9 mouse cellular contexts compared by ENCODE assay signal in genomic region chr10:80821991-80822390, GRCm38 (mm10). TPM values are rescaled to one million over a fixed set of nuclear protein-coding genes. Genes with fewer than 3 reads are reported as not detected.
DNase-seq lines count a peak whose midpoint lies in the region; ATAC-seq and TF ChIP-seq lines count a peak whose summit lies in the region.
"Had no signal": no experiment of that assay in that cellular context is flagged by ENCODE, and none has a peak within 500 bp of the region (broad histone marks: within the 10 kb centered on the region; RNA-seq: fewer than 3 reads in every experiment).

No protein-coding gene starts in this region.

- H3K4me2 ChIP-seq in hindbrain, embryonic 13.5 days = no peak overlapping the region

- peak overlapping the region; percentile 78 for H3K4me3 ChIP-seq in megakaryocyte, embryonic 14.5 days (replicated peaks)
- H3K4me3 ChIP-seq in cortical plate, adult 2 months (ENCODE audit: insufficient read depth, low read length) = no peak overlapping the region
- no peak overlapping the region for H3K4me3 ChIP-seq in hindbrain, embryonic 13.5 days

- no peak overlapping the region for H3K27ac ChIP-seq in cortical plate, adult 2 months (ENCODE audit: insufficient read depth, low read length)
- no peak overlapping the region for H3K27ac ChIP-seq in hindbrain, embryonic 13.5 days

- H3K4me1 ChIP-seq in megakaryocyte, embryonic 14.5 days = peaks cover 49% of the 10 kb centered on the region
- no peaks in the 10 kb centered on the region for H3K4me1 ChIP-seq in cortical plate, adult 2 months (ENCODE audit: control insufficient read depth, insufficient read depth, low read length)
- no peaks in the 10 kb centered on the region for H3K4me1 ChIP-seq in hindbrain, embryonic 13.5 days (replicated peaks)

- H3K9me3 ChIP-seq in megakaryocyte, embryonic 14.5 days = no peaks in the 10 kb centered on the region
- no peaks in the 10 kb centered on the region for H3K9me3 ChIP-seq in hindbrain, embryonic 13.5 days

- WGBS in hindbrain, embryonic 13.5 days = 44% methylated on average over 2 of the region's 2 CpGs

- TF ChIP-seq CTCF in cortical plate, adult 2 months (IDR thresholded peaks at IDR 0.05; ENCODE audit: extremely low read depth, insufficient read depth, low read length) = peak; percentile 46

- TF ChIP-seq POLR2A in cortical plate, adult 2 months (IDR thresholded peaks at IDR 0.05; ENCODE audit: extremely low read depth, insufficient read depth, low read length) = no peak

- DNase-seq in embryo, embryonic 10 days (ENCODE audit: low spot score) = peak; percentile 54
- no peak for DNase-seq in embryo, embryonic 9.5 days (ENCODE audit: extremely low spot score)
- DNase-seq in retina, postnatal 1 day = peak; percentile 61
- DNase-seq in right cerebral cortex, postnatal 25 days = no peak
- DNase-seq: gastrocnemius, postnatal 25 days had no signal

- H3K36me3 ChIP-seq in megakaryocyte, embryonic 14.5 days (replicated peaks; ENCODE audit: low read length) = no peaks in the 10 kb centered on the region
- H3K36me3 ChIP-seq in hindbrain, embryonic 13.5 days = no peaks in the 10 kb centered on the region

- no peaks in the 10 kb centered on the region for H3K27me3 ChIP-seq in megakaryocyte, embryonic 14.5 days (replicated peaks)
- H3K27me3 ChIP-seq in hindbrain, embryonic 13.5 days = peaks cover 4% of the 10 kb centered on the region; the same call in 1 of the 2 replicates

- ATAC-seq in megakaryocyte, adult 5-6 weeks (ENCODE audit: poor library complexity, severe bottlenecking) = no peak
- no peak for ATAC-seq in hindbrain, embryonic 13.5 days (ENCODE audit: low FRiP score)

- H3K9ac ChIP-seq in hindbrain, embryonic 13.5 days = no peak overlapping the region

RNA-seq across cellular contexts. Expression of gene Oaz1, which starts 4.5 kb away (rescaled TPM):
- polyA plus RNA-seq in megakaryocyte, embryonic 14.5 days (2012; ENCODE audit: insufficient read depth, low replicate concordance) = 2,272 and 5,289 TPM in 2 replicates
- total RNA-seq in megakaryocyte, adult 5-6 weeks (2015) = 1,171 and 1,242 TPM in 2 replicates
- total RNA-seq in megakaryocyte, adult 5-6 weeks (2017) = 206 and 296 TPM in 2 replicates
- polyA plus RNA-seq in cortical plate, adult 2 months (2012; rRNA removed) = 643 and 729 TPM in 2 replicates
- 1,227 and 1,240 TPM in 2 replicates for polyA plus RNA-seq in hindbrain, embryonic 13.5 days (2015; fragmentation: Nextera tagmentation; extraction: Ambion mirVana)

RNA-seq across cellular contexts. Expression of gene Jsrp1, which starts 8.7 kb away (rescaled TPM):
- polyA plus RNA-seq in megakaryocyte, embryonic 14.5 days (2012; ENCODE audit: insufficient read depth, low replicate concordance) = not detected in 2 replicates
- total RNA-seq in megakaryocyte, adult 5-6 weeks (2015) = not detected in 2 replicates
- total RNA-seq in megakaryocyte, adult 5-6 weeks (2017) = not detected in 2 replicates
- 4.7 and 5.0 TPM in 2 replicates for polyA plus RNA-seq in cortical plate, adult 2 months (2012; rRNA removed)
- polyA plus RNA-seq in hindbrain, embryonic 13.5 days (2015; fragmentation: Nextera tagmentation; extraction: Ambion mirVana) = 0.56 and 0.95 TPM in 2 replicates

RNA-seq across cellular contexts. Expression of gene Amh, which starts 16.9 kb away (rescaled TPM):
- 1.1 and 5.5 TPM in 2 replicates for polyA plus RNA-seq in megakaryocyte, embryonic 14.5 days (2012; ENCODE audit: insufficient read depth, low replicate concordance)
- total RNA-seq in megakaryocyte, adult 5-6 weeks (2015) = not detected in 2 replicates
- not detected in 2 replicates for total RNA-seq in megakaryocyte, adult 5-6 weeks (2017)
- 1.6 and 2.3 TPM in 2 replicates for polyA plus RNA-seq in cortical plate, adult 2 months (2012; rRNA removed)
- 0.22 TPM in 1 of 2 replicates, not detected in the other for polyA plus RNA-seq in hindbrain, embryonic 13.5 days (2015; fragmentation: Nextera tagmentation; extraction: Ambion mirVana)

RNA-seq across cellular contexts. Expression of gene Lingo3, which starts 21.8 kb away (rescaled TPM):
- 0.04 TPM in 1 of 2 replicates, not detected in the other for polyA plus RNA-seq in megakaryocyte, embryonic 14.5 days (2012; ENCODE audit: insufficient read depth, low replicate concordance)
- total RNA-seq in megakaryocyte, adult 5-6 weeks (2015) = not detected in 2 replicates
- total RNA-seq in megakaryocyte, adult 5-6 weeks (2017) = not detected in 2 replicates
- polyA plus RNA-seq in cortical plate, adult 2 months (2012; rRNA removed) = 24.8 and 29.4 TPM in 2 replicates
- 3.4 and 3.5 TPM in 2 replicates for polyA plus RNA-seq in hindbrain, embryonic 13.5 days (2015; fragmentation: Nextera tagmentation; extraction: Ambion mirVana)

RNA-seq across cellular contexts. Expression of gene Plekhj1, which starts 23.6 kb away (rescaled TPM):
- 184 and 251 TPM in 2 replicates for polyA plus RNA-seq in megakaryocyte, embryonic 14.5 days (2012; ENCODE audit: insufficient read depth, low replicate concordance)
- total RNA-seq in megakaryocyte, adult 5-6 weeks (2015) = 82.4 and 84.3 TPM in 2 replicates
- total RNA-seq in megakaryocyte, adult 5-6 weeks (2017) = 35.5 and 43.5 TPM in 2 replicates
- 59.5 and 62.6 TPM in 2 replicates for polyA plus RNA-seq in cortical plate, adult 2 months (2012; rRNA removed)
- 128 and 132 TPM in 2 replicates for polyA plus RNA-seq in hindbrain, embryonic 13.5 days (2015; fragmentation: Nextera tagmentation; extraction: Ambion mirVana)

Comparison
In these comparisons a context has a peak if more than half of its experiments do, and no peak if none do; other contexts are left out.
1. DNase-seq: peak in embryo, embryonic 10 days (single experiment) and retina, postnatal 1 day (single experiment); none in embryo, embryonic 9.5 days (single experiment) and right cerebral cortex, postnatal 25 days (single experiment).